Mouse (Mus musculus): Measurements from ENCODE around the gene Agbl4.

Gene Agbl4

DNA sequence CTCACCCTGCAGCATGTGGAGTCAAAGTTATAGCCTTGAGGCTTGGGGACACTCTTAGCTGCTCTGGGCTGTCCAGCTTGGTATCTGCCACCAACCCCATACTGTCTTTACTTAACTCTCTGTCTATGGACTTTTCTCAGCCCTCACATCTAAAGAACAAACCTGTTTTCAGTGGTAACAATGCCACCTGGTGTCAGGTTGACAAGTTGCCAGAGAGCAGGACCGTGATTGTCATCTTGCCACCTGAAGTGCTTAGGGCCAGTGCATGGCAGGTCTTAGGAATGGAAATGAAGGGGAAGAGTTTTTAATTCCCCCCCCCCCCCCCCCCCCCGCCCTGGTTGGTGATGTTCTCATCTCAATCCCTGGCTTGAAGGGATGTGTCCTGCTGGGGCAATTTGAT, 1112.7 kb downstream of the Agbl4 start:
- DNase-seq: peak; percentile 17 to 32

DNA sequence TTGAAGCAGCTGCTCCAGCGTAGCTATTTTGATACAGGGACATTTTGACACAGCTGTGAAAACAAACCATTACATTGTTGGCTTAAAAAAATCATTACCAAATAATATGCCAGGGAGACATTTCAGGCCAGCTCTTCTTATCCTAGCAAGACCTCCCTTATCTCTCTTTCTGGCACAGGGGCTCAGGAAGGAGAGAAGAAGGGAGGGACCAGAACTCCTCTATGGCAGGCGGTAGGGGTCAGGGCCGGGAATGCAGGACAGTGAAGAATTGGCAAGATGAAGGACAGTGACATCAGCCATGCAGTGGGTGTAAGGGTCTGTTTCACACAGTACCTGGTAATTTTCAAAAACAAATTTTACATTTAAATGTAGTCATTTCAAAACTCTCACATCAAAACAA, 1116.5 kb downstream of the Agbl4 start:
- no peak for DNase-seq

DNA sequence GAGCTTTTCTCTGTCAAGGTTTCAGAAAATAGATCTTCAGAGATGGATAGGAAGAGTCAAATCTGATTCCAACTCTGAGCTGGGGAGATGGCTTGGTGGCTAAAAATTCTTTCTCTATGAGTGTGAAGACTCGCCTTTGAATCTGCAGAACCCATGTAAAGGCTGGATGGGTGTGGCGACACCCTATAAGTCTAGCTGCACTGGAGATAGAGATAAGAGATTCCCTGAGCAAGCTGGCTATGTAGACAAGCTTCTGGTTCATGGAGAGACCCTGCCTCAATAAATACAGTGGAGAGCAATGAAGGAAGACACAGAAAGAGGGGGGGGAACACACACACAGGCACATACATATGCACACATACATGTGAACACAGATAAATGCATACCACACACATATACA, 1118.7 kb downstream of the Agbl4 start:
- DNase-seq: no peak

DNA sequence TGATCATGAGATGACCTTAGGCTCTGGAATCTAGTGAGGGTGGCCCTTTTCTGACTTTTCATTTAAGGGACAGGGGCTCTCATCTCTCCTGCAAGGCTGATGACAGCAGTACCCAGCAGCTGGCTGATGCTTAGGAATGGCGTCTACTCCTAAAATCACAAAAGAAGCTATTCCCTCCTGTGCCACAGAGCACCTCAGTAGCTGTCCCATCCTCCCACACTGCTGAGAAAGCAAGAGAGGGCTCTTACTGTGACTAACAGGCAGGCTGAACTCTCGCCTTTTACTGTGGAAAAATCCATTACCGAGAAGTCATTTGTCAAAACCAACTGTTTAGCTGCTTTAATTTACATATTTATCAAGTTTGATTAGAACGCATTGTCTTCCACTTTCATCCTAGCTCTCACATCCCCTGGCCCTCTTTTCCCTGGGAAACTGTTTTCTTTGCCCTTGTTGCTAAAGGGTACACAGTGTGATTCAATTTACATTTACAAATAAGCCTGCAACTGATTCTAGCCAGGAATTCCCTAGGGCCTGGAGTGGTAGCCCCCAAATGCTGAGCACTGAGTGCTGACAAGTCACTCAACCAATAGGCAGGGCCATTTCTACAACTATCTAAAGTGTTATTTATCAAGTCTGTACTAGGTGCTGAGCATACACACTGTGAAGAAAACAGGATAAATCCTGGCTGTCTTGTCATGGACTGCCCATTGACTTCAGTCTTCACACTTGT, 1119.8 kb downstream of the Agbl4 start:
- no peak for DNase-seq

DNA sequence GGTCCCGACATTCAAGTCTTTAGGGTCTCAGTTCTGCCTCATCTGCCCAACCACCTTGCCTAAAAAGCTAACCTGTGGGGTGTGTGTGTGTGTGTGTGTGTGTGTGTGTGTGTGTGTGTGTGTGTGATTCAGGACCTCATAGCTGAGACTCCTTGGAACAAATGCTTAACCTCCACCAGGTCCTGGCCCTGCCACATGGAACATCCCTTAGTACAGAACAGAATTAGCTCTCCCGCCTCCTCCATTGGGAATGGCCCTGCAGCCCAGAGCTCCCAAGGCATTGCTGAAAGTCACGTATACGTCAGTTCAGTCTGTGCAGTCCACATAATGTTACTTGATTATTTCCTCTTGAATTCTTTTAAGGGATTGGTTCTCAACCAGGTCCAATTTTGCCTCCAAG, 1120.7 kb downstream of the Agbl4 start:
- no peak for DNase-seq

DNA sequence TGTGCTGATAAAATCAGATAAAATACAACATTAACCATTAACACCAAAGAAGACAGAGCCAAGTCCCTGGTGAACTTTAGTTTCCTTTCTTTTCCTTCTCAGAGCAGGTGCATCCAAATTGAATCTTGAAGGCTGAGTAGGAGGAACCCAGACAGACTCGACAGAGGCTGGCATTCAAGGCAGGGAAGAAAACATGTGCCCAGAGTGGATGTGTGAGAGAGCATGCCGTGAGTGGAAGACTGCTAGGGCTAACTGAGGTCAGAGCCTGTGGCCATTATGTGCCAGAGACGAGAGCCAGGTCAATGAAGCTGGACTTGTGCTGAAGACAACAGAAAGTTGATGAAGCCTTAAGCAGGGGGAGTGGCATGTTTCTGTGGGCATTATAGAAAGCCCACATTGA, 1121.8 kb downstream of the Agbl4 start:
- no peak for DNase-seq

DNA sequence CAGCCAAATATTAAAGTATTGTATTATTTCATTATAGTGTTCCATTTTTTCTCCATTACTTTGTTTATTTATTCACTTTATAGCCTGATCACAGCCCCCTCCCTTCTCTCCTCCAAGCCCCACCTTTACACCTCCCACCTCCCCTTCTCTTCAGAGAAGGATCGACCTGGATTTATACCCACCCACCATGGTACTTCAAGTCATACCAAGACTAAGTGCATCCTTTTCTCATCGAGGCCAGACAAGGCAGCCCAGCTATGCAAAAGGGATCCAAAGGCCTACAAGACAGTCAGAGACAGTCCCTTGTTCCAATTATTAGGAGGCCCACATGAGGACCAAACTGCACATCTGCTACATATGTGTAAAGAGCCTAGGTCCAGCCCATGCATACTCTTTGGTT, 1122.5 kb downstream of the Agbl4 start:
- no peak for DNase-seq

DNA sequence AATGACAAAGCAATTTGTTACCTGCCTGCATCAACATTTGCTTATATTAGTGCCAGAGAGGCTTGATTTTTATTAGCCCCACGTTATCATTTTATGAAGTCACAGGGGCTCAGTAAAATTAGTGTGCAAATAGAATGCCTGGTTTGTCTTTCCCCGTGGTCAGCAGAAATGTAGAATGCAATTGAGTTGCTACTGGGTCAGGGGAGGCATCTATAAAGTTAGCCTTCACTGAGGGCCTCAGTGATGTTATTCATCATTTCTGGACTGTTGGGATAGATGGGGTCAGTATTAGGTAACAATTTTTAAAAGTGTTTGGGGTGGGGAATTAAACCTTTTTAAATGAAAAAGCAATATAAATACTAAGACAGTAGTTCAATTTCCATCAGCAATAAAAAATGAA, 1125.5 kb downstream of the Agbl4 start:
- no peak for DNase-seq

DNA sequence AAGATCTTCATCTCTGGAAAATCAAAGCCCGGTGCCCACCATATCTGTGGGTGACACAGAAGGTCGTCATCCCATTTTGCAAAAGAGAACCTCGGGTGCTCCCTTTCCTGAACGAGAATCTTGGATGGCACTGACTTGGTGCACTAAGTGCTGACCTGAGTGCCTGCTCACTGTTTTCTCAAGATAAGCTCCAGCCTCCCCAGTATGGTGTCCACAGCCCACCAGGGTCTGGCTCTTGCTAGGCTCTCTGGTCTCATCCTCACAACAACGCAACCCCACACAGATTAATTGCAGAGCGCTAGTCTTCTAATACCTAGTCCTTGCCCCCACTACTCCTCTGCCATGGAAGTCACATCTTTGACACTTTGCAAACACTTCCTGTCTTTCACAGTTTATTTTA, 1131.5 kb downstream of the Agbl4 start:
- DNase-seq: no peak

DNA sequence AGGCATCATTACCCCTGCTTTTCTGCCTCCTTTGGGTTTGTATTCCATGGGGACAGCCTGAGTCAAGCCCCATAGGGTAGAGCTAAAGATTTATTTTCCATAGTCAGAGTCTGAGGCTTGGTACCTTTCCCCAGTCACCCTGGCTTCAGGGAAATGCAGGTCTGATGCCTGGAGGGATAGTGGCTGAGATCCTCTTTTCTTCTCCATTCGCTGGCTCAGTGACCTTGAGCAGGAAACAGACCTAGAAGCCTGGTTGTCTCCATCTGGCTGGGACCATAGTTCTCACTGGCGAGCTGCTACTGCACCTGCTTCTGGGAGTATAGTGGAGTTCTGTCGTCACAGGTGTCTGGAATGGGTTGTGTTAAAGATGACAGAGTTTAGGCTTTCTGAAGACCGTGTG, 1132.5 kb downstream of the Agbl4 start:
- no peak for DNase-seq

DNA sequence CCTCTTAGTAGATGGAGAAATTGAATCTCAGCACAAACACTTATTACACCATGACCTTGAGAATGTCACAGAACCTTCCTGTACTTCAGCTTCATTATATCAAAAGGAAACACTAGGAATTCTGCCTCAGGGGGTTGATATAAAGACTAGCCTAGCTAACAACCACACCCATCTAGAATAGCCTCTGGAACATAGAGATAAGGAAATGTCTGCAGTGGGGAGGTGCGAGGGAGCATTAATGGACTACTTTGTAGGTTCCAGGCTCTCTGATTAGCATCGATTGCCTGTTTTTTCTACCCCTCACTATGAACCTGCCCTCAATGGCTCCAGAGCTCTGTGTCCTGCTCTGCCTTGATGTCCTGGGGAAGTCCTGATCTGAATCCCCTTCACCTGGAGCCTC, 1133.1 kb downstream of the Agbl4 start:
- no peak for DNase-seq

DNA sequence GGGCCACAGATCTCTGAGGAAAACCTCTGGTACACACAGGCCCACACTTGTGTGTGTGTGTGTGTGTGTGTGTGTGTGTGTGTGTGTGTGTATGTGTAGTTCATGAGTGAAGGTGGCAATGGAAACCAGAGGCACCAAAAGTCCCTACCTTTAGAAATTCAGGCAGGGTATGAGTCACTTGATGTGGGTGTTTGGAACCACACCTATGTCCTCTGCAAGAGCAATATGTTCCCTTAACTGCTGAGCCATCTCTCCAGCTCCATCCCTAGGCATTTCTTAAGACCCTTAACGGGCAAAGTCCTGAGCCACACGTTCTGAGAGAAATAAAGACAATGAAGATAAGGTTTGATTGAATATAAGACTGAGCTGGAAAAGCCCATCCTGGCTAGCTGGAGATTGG, 1147.2 kb downstream of the Agbl4 start:
- no peak for DNase-seq

DNA sequence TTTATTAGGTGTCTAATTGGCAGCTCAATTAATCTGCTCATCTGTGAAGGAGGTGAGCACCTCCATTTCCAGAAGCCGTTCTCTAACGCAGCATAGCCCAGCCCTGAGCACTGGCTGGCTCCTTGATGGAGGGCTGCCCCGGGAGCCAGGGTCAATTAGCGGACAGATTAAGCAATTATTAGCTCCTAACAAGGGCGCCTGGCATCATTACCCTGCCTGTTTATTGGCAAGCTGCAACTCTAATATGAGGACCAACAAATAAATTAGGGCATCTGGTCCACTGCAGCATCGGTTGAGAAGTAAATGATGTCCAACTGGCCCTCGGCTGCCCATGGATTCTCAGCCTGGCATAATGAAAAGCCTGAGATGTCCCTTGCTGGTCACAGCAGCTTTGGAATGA, 1148.5 kb downstream of the Agbl4 start:
- no peak for DNase-seq

DNA sequence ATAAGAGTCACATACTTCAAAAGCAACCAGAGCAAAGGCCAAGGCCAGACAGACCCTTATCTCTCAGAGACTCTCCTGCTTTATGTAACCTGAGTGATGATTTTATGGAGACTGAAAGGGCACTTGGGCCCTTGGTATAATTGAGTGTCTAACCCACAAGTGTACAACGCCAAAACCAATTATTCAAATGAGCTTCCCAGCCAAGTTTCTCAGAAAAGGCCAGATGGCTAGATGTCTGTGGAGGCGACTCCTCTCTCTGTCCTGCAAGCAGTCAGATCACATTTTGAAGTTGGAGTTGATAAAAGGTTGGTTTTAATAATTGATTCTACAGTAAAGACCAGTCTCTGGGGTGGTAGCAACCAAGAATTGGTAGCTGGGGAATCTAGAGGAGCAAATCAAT, 1158.0 kb downstream of the Agbl4 start:
- DNase-seq: no peak

DNA sequence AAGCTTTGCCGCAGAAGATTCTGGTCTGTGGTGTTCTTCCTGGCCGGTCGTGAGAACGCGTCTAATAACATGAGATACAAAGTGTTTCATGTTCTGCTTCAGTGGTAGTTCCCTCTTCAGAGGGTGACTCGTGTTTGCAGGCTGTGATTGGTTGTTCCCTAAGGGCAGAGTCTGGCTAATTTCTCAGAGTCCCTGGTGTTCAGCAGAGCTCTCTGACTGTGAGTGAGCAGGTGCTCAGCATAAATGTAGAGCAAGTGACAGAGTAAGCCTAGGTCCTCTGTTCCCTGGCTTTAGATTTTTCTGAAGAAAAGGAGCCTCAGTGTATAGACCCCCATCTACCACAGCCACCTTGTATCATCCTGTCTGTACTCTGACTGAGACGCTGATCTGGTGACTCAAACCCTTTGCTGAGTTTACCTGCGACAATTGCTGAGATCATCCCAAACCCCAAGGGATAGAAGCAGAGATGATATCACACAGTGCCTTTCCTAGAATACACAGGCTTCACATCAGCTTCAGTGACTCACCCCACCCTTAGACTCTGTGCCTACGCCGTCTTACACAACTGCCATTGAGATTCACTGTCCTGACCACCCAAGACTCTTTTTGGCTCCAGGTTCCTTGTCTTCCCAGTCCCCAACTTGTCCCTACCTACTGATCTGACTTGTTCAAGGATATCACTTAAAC, 1179.8 kb downstream of the Agbl4 start:
- no peak for DNase-seq

DNA sequence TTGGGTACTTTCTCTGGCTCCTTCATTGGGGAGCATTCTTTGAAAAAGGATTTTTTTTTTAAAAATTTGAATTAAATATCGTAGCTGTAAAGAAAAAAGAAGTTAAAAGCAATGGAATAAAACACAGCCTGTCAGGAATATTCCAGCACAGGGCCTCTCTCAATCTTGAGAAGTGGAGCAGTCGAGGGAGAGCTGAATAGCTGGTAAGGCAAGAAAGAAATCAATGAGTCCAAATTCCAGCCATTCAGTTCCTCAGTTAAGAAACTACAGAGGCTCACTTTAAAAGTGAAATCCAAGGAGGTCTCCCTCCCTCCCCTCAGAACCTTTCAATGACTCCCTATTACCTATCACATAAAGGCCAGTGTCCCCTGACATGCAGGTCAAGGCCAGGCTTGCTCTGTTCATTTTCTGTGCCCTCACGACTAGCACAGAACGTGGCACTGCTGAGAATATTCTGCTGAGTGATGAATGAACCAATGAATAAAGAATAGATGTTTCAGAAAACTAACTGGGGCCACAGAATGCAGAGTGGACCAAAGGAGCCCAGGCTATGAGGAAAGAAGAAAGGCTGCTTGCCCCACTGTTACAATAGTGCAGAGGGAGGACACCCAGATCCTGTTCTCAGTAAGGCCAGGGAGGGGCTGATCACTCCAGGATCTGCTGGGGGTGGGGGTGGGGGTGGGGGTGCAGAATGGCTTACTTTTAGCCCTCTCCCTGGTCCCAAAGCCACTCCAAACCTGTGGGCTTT, 1181.8 kb downstream of the Agbl4 start:
- DNase-seq: no peak

DNA sequence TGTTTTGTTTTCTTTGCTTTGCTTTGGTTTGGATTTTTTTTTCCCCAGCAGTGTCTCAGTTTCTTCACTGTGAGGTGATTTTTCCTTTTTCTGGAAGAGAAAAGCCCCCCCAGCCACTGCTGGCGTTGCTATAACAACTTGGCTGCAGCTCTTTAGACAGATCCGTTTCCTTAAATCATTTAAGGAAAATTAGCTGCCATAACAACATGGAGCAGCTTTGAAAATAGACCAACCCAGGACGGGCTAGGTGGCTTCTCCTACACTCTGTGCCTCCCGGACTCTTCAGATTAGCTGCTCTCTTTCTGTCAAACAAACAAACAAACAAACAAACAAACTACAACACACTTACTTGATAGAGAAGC, 1182.4 kb downstream of the Agbl4 start:
- DNase-seq: no peak

DNA sequence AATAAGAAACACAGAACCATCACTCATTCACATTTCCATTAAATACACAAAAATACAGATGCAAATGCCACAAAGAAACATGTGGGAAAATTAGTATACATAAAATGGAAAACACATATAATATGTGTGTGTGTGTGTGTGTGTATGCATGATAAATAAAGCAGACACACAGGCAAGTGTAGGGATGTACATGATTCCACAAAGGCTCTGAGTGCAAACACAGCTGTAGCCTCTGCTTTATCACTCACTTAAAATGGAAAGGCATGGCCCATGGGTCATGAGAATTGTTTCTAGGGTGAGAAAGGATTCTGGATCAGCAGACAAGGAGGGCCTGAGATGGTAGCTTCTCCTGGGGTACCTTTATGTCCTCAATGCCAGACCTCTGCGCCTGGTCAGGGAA, 1182.8 kb downstream of the Agbl4 start:
- DNase-seq: no peak

DNA sequence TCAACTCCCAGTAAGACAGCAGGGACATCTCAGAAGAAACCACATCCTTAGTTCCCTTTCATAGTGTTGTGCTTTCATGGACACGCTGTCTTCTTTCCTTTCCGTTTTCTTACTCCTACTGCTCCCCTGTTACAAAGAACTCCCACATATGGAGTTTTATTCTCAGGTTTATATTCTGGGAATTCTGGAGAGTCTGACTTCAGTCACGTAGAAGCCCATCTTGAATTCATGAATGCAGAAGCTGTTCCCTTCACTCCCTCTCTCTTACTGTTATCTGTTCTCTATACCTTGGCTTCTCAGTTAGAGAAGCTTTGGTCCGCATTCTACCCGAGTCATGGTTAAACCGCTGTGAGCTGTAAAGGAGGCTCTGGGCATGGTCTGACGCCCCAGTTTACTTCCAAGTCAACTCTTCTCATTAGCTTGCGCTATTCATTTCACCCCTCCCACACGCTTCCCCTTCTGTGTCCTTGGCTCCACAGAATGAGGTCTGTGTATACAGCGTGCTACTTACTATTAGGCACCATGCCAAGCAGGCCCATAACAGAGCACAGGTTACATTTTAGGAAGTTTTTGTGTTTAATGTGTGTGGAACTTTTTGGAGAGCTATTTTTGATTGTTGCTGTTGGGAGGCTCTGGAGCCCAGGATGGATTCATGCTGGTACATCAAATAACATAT, 1186.2 kb downstream of the Agbl4 start:
- peak; percentile 2 to 8 for DNase-seq

DNA sequence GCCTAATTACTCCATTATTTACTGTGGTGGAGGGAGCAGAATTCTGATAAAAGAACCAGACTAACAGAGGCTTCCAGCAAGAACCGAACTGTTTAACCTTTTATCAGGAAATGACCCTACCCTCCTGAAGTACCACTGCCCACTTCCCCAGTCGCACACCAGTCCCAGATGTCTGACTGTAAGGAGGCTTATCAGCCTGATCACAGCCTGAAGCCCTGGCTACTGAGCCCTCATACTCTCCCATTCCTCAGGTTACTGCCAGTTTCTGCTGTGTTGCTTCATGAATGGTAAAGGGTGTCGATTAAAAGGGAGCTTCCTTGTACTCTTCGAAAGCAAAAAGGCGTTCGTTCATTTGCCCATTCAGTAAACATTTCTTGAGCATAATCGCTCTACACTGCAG, 1186.8 kb downstream of the Agbl4 start:
- DNase-seq: no peak

DNA sequence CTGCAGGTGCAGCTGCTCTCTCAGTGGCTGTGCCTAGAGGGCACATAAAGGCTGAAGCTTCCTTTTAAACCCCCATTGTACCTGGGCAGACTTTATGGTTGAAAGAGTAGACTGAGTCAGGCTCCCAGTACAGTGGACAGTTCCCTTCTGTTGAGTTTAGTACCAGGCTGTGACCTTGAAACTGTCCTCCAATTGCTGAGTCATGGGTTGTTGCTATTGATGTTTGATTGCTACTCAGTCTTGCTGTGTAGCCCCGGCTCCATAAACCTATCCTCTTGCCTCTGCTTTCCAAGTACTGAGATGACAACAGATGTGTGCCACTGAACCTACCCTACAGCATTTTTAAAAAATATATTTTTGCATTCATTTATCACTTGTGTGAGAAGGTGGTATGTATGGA, 1190.8 kb downstream of the Agbl4 start:
- DNase-seq: no peak

DNA sequence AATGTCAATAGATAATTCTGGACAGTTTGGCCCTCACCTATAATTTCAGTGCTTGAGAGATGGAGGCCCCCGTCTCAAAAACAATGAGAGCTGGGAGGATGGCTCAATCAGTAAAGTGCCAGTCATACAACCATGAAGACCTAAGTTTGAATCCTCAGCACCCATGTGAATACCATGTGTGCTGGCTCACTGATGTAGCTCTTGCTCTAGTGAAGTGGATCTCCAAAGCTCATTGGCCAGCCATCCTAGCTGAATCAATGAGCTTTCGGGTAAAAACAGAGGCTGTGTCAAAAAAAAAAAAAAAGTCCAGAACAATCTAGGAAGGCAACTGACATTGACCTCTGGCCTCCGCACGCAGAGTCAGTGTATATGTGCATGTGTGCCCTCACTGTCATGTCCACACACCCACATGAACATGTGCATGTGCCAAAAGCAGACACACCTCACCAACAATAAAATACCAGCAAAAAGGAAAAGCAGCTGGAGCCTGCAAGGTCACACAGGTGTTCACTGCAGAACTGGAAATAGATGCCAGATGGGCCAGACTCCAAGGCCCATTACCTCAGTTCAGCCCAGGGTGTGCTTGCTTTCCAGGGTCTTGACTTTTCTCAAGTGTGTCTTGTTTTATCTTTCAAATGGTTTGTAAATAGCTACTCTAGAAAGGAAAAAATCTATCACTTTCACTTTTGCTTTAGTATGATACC, 1192.2 kb downstream of the Agbl4 start:
- no peak for DNase-seq

All from kidney, postnatal 4 days (tissue).